18 mouse cellular contexts compared by ENCODE assay signal in the genomic region with DNA sequence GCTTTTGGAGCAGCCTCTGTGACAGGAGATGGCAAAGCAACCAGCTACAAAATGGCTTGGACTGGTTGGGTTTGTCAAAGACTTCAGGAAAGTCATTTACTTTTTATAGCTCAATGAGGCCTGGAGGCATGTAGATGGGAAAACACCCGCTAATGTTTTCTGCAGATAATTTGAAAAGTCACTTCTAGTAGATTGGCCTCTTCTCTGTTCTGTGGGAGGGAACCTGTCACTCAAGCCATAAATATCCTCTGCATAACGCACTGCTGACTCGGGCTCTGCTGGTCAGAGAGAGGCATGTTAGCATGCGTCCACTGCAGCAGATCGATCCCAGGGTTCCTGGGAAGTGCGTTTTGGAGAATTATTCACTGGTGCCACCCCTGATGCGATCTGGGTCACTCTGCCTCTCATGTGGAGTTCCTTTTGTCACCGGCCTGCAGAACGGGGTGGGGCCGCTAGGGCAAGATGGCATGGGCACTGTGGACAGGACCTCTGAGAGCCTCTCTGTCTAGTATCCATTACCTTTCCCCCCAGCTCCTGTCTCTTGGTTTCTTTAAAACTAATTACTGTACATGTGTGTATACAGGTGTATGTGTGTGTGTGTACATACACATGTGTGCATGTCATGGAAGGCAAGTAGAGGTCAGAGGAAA.
DNase-seq lines count a peak whose midpoint lies in the region; ATAC-seq lines count a peak whose summit lies in the region.
"Had no signal": no experiment of that assay in that cellular context is flagged by ENCODE, and none has a peak within 500 bp of the region (broad histone marks: within the 10 kb centered on the region; RNA-seq: fewer than 3 reads in every experiment).

No protein-coding gene starts in this region.

- H3K9me3 ChIP-seq in heart, embryonic 14.5 days (ENCODE audit: control insufficient read depth, low read length): no peaks in the 10 kb centered on the region
- H3K9me3 ChIP-seq in megakaryocyte, embryonic 14.5 days: no peaks in the 10 kb centered on the region
- no peaks in the 10 kb centered on the region for H3K9me3 ChIP-seq in liver, embryonic 13.5 days (replicated peaks)
- H3K9me3 ChIP-seq: embryonic facial prominence, embryonic 12.5 days; hindbrain, embryonic 12.5 days; limb, embryonic 15.5 days; midbrain, embryonic 12.5 days had no signal

- H3K36me3 ChIP-seq in heart, embryonic 14.5 days (ENCODE audit: control insufficient read depth, insufficient read depth, low read length): no peaks in the 10 kb centered on the region
- peaks cover 1% of the 10 kb centered on the region for H3K36me3 ChIP-seq in megakaryocyte, embryonic 14.5 days (replicated peaks; ENCODE audit: low read length)
- H3K36me3 ChIP-seq in liver, embryonic 13.5 days: no peaks in the 10 kb centered on the region
- H3K36me3 ChIP-seq: embryonic facial prominence, embryonic 12.5 days; hindbrain, embryonic 12.5 days; limb, embryonic 15.5 days; midbrain, embryonic 12.5 days had no signal

- H3K4me2 ChIP-seq in heart, embryonic 14.5 days (ENCODE audit: low read length): peak overlapping the region; percentile 30; the same call in 1 of the 2 replicates
- H3K4me2 ChIP-seq in liver, embryonic 13.5 days: peak overlapping the region; percentile 28; the same call in 1 of the 2 replicates
- H3K4me2 ChIP-seq: embryonic facial prominence, embryonic 12.5 days; hindbrain, embryonic 12.5 days; limb, embryonic 15.5 days; midbrain, embryonic 12.5 days had no signal

- peak overlapping the region; percentile 80 to 86 for H3K27ac ChIP-seq in heart, embryonic 14.5 days (replicated peaks in 1 of 2; ENCODE audit: control insufficient read depth in 1 of 2, insufficient read depth in 1 of 2, low read depth in 2 of 2, low read length in 2 of 2)
- peak overlapping the region; percentile 60 for H3K27ac ChIP-seq in liver, embryonic 13.5 days
- H3K27ac ChIP-seq: embryonic facial prominence, embryonic 12.5 days; gastrocnemius, adult 2 months; hindbrain, embryonic 12.5 days; limb, embryonic 15.5 days; midbrain, embryonic 12.5 days; stomach, postnatal 0 days had no signal

- intact Hi-C loops in heart, postnatal 36 days (cut with DNase I): no loop called here

- WGBS in heart, embryonic 14.5 days: 40% methylated on average over 10 of the region's 10 CpGs
- 44% methylated on average over 10 of the region's 10 CpGs for WGBS in liver, embryonic 13.5 days (ENCODE audit: insufficient replicate concordance)

- H3K27me3 ChIP-seq in heart, embryonic 14.5 days (ENCODE audit: control insufficient read depth, insufficient read depth, low read length): no peaks in the 10 kb centered on the region
- H3K27me3 ChIP-seq in megakaryocyte, embryonic 14.5 days (replicated peaks): no peaks in the 10 kb centered on the region
- H3K27me3 ChIP-seq in liver, embryonic 13.5 days: 0 out of 2 replicates have a peak, but pooled peaks cover 3% of the 10 kb centered on the region
- H3K27me3 ChIP-seq: embryonic facial prominence, embryonic 12.5 days; limb, embryonic 15.5 days; midbrain, embryonic 12.5 days had no signal

- H3K9ac ChIP-seq in heart, embryonic 14.5 days (ENCODE audit: low read length): no peak overlapping the region
- peak overlapping the region; percentile 15; the same call in 1 of the 2 replicates for H3K9ac ChIP-seq in liver, embryonic 13.5 days
- H3K9ac ChIP-seq: embryonic facial prominence, embryonic 12.5 days; hindbrain, embryonic 12.5 days; limb, embryonic 15.5 days; midbrain, embryonic 12.5 days had no signal

- no peak overlapping the region for H3K4me3 ChIP-seq in heart, embryonic 14.5 days (ENCODE audit: control insufficient read depth in 1 of 2, insufficient read depth in 1 of 2, low read depth in 1 of 2, low read length in 2 of 2)
- H3K4me3 ChIP-seq in megakaryocyte, embryonic 14.5 days (replicated peaks): peak overlapping the region; percentile 85
- H3K4me3 ChIP-seq in liver, embryonic 13.5 days (replicated peaks): no peak overlapping the region
- H3K4me3 ChIP-seq: embryonic facial prominence, embryonic 12.5 days; gastrocnemius, adult 2 months; hindbrain, embryonic 12.5 days; limb, embryonic 15.5 days; midbrain, embryonic 12.5 days had no signal

- DNase-seq in heart, postnatal 36 days: no peak
- DNase-seq in liver, embryonic 13.5 days: no peak
- no peak for DNase-seq in ovary, postnatal 36 days (ENCODE audit: low spot score)
- DNase-seq in adrenal gland, postnatal 36 days: no peak
- DNase-seq: B cell, adult 2 months; cerebellum, adult 9-10 months; gastrocnemius, adult 2 months; right cerebral cortex, adult 18-20 months had no signal

- ATAC-seq in heart, embryonic 14.5 days (ENCODE audit: insufficient number of reproducible peaks, insufficient read depth, low FRiP score, low read depth): peak; percentile 60; the same call in 1 of the 2 replicates
- no peak for ATAC-seq in megakaryocyte, adult 5-6 weeks (ENCODE audit: poor library complexity, severe bottlenecking)
- ATAC-seq in liver, embryonic 13.5 days (ENCODE audit: low read depth): peak; percentile 80
- ATAC-seq in frontal cortex, adult (ENCODE audit: low TSS enrichment): no peak
- ATAC-seq: forebrain, embryonic 16.5 days had no signal

- peaks cover 24 to 32% of the 10 kb centered on the region in 2 experiments for H3K4me1 ChIP-seq in heart, embryonic 14.5 days (ENCODE audit: control insufficient read depth in 2 of 2, insufficient read depth in 2 of 2, low read length in 2 of 2)
- peaks cover 90% of the 10 kb centered on the region for H3K4me1 ChIP-seq in megakaryocyte, embryonic 14.5 days
- peaks cover 43% of the 10 kb centered on the region for H3K4me1 ChIP-seq in liver, embryonic 13.5 days (replicated peaks)
- H3K4me1 ChIP-seq: embryonic facial prominence, embryonic 12.5 days; hindbrain, embryonic 12.5 days; midbrain, embryonic 12.5 days had no signal

Comparison
In these comparisons a context has a peak if more than half of its experiments do, and no peak if none do; other contexts are left out.
1. ATAC-seq: peak in heart, embryonic 14.5 days (single experiment) and liver, embryonic 13.5 days (single experiment); none in megakaryocyte, adult 5-6 weeks (single experiment) and frontal cortex, adult (single experiment).